ENCODE assay signal across 8 mouse cellular contexts in the genomic region with DNA sequence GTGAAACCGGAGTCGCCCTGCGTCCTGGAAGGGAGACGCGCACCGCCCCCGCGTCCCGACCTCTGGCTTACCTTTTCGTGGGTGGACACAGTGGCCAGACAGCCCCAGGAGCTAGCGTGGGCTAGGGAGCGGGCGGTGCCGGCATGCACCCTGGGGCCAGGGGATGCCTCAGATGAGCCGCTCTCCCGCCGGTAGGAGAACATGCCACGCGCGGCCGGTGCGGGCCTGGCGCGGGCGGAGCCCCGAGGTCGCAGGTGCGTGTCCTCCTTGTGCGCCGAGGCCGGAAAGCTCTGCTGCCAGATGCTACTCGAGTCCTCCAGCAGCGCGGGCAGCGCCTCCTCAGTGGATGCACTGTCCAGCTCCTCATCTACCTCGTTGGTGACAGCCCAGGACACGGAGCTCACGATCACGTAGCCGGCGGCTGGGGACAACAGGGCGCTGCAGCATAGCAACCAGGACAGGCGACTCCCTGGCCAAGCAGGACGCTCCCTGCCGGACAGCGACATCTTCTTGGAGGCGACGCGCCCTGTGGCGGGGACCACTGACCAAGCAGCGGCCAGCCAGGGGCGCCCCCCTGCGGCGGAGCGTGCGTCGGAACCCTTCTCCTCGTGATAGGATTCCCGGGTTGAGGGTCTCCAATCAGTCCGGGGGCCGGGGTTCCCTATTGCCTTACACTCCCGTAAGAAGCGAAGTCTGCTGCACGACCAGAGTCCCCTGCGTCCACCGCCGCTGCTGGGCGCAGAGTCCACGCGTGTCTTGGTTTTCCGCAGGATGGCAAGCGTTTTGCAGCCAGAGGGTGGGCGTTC. TPM values are rescaled to one million over a fixed set of nuclear protein-coding genes. Genes with fewer than 3 reads are reported as not detected.
DNase-seq lines count a peak whose midpoint lies in the region; ATAC-seq and TF ChIP-seq lines count a peak whose summit lies in the region.

No protein-coding gene starts in this region.

- no peak for TF ChIP-seq EP300 in lung, postnatal 0 days (IDR thresholded peaks at IDR 0.05)

- peak overlapping the region; percentile 84 for H3K27ac ChIP-seq in hindbrain, embryonic 16.5 days (ENCODE audit: low read depth, low read length)
- no peak overlapping the region for H3K27ac ChIP-seq in lung, postnatal 0 days (ENCODE audit: low read length)
- H3K27ac ChIP-seq in olfactory bulb, adult 2 months (ENCODE audit: insufficient read depth, low read depth, low read length), result no peak overlapping the region

- DNase-seq in adrenal gland, adult 18-20 months (ENCODE audit: low spot score in 2 of 2), result peak; percentile 55 to 65
- DNase-seq in gastrocnemius, adult 8-10 months (ENCODE audit: low spot score in 2 of 2), result peak; percentile 15 to 29
- DNase-seq in layer of hippocampus, postnatal 36 days, result peak; percentile 72 to 76
- DNase-seq in lung, postnatal 0 days (ENCODE audit: low spot score), result peak; percentile 72
- DNase-seq in thymus, postnatal 4 days, result peak; percentile 51

- peak overlapping the region; percentile 80 for H3K9ac ChIP-seq in hindbrain, embryonic 16.5 days (ENCODE audit: low read depth, low read length)
- no peak overlapping the region for H3K9ac ChIP-seq in lung, postnatal 0 days (replicated peaks; ENCODE audit: low read depth)

- peaks cover 10% of the 10 kb centered on the region; the same call in 1 of the 2 replicates for H3K4me1 ChIP-seq in hindbrain, embryonic 16.5 days (ENCODE audit: control insufficient read depth, insufficient read depth, low read depth, low read length)
- H3K4me1 ChIP-seq in lung, postnatal 0 days (ENCODE audit: insufficient read depth, low read depth, low read length), result peaks cover 10% of the 10 kb centered on the region; the same call in 1 of the 2 replicates
- H3K4me1 ChIP-seq in olfactory bulb, adult 2 months (ENCODE audit: control insufficient read depth, insufficient read depth, low read length), result peaks cover 18% of the 10 kb centered on the region; the same call in 1 of the 2 replicates

- H3K27me3 ChIP-seq in hindbrain, embryonic 16.5 days (replicated peaks; ENCODE audit: control insufficient read depth, insufficient read depth, low read length), result no peaks in the 10 kb centered on the region; the same call in 1 of the 2 replicates
- H3K27me3 ChIP-seq in lung, postnatal 0 days (replicated peaks; ENCODE audit: insufficient read depth, low read length), result peaks cover 19% of the 10 kb centered on the region

- ATAC-seq in common myeloid progenitor, adult 5-6 weeks (replicated peaks; ENCODE audit: low read depth, poor library complexity, severe bottlenecking), result peak; percentile 71
- ATAC-seq in hindbrain, embryonic 16.5 days, result peak; percentile 85
- ATAC-seq in lung, postnatal 0 days, result peak; percentile 65

- under 1% methylated on average over 68 of the region's 73 CpGs for WGBS in hindbrain, embryonic 16.5 days
- WGBS in lung, postnatal 0 days, result 1% methylated on average over 66 of the region's 73 CpGs
- WGBS in olfactory bulb, adult 2 months, result 1% methylated on average over 73 of the region's 73 CpGs

- H3K4me3 ChIP-seq in hindbrain, embryonic 16.5 days (ENCODE audit: low read length), result peak overlapping the region; percentile 75
- H3K4me3 ChIP-seq in lung, postnatal 0 days (ENCODE audit: low read depth, low read length), result peak overlapping the region; percentile 32
- H3K4me3 ChIP-seq in olfactory bulb, adult 2 months (ENCODE audit: insufficient read depth, low read depth, low read length), result peak overlapping the region; percentile 62

- no peaks in the 10 kb centered on the region for H3K36me3 ChIP-seq in hindbrain, embryonic 16.5 days (ENCODE audit: control insufficient read depth, insufficient read depth, low read length)
- no peaks in the 10 kb centered on the region for H3K36me3 ChIP-seq in lung, postnatal 0 days (ENCODE audit: insufficient read depth, low read length)

- H3K4me2 ChIP-seq in hindbrain, embryonic 16.5 days (ENCODE audit: low read length), result peak overlapping the region; percentile 99
- peak overlapping the region; percentile 58 for H3K4me2 ChIP-seq in lung, postnatal 0 days (replicated peaks; ENCODE audit: low read depth, low read length)

- TF ChIP-seq CTCF in lung, postnatal 0 days (IDR thresholded peaks at IDR 0.05), result peak; percentile 78
- peak; percentile 68; the same call in 1 of the 2 replicates for TF ChIP-seq CTCF in olfactory bulb, adult 2 months (IDR thresholded peaks at IDR 0.05; ENCODE audit: insufficient read depth, low read depth, low read length)

- no peaks in the 10 kb centered on the region for H3K9me3 ChIP-seq in hindbrain, embryonic 16.5 days (ENCODE audit: control insufficient read depth, low read length)
- no peaks in the 10 kb centered on the region for H3K9me3 ChIP-seq in lung, postnatal 0 days (ENCODE audit: low read length)

- no peak for TF ChIP-seq POLR2A in olfactory bulb, adult 2 months (IDR thresholded peaks at IDR 0.05; ENCODE audit: insufficient read depth, low read depth, low read length)

RNA-seq across cellular contexts. Expression of gene Creg2, which starts 0.6 kb away (rescaled TPM):
- under 1 TPM; 0.35 to 0.36 TPM for total RNA-seq in adrenal gland, adult 18-20 months (2021)
- not detected in 2 replicates for total RNA-seq in common myeloid progenitor, adult 5-6 weeks (2017)
- total RNA-seq in gastrocnemius, adult 8-10 months (2022), result under 1 TPM; 0.05 to 0.09 (median 0.05) TPM
- 9.4 and 12.5 TPM in 2 replicates for polyA plus RNA-seq in hindbrain, embryonic 16.5 days (2015; fragmentation: Nextera tagmentation; extraction: Ambion mirVana)
- 100 to 1,000 TPM in 1 of 2 experiments, 10 to 100 TPM in 1; 96.3 to 105 TPM for total RNA-seq in layer of hippocampus, postnatal 36 days (2021)
- polyA plus RNA-seq in lung, postnatal 0 days (2015; fragmentation: Nextera tagmentation; extraction: Ambion mirVana), result 0.10 and 0.11 TPM in 2 replicates
- not detected in 2 replicates for polyA plus RNA-seq in olfactory bulb, adult 2 months (2012; ENCODE audit: insufficient read depth, insufficient read length, low replicate concordance, missing spikeins)

Comparison
In these comparisons a context has a peak if more than half of its experiments do, and no peak if none do; other contexts are left out.
1. DNase-seq: peak in every context shown above with its lines; median percentile 74 in layer of hippocampus, postnatal 36 days; 72 in lung, postnatal 0 days; 60 in adrenal gland, adult 18-20 months; 51 in thymus, postnatal 4 days; 22 in gastrocnemius, adult 8-10 months.
2. RNA of gene Creg2, which starts 0.6 kb away (total RNA-seq): 96.3 to 105 TPM in layer of hippocampus, postnatal 36 days; 0.35 to 0.36 TPM in adrenal gland, adult 18-20 months, 0.05 to 0.09 TPM in gastrocnemius, adult 8-10 months and not detected in common myeloid progenitor, adult 5-6 weeks; every median in the first group is over 10 times any median in the second.
3. Peak in every context shown above with its lines, with median percentiles within 50 percentile points of each other: ATAC-seq and H3K4me3 ChIP-seq.